Comparison of ENCODE assay signal across 8 mouse cellular contexts in the genomic region with DNA sequence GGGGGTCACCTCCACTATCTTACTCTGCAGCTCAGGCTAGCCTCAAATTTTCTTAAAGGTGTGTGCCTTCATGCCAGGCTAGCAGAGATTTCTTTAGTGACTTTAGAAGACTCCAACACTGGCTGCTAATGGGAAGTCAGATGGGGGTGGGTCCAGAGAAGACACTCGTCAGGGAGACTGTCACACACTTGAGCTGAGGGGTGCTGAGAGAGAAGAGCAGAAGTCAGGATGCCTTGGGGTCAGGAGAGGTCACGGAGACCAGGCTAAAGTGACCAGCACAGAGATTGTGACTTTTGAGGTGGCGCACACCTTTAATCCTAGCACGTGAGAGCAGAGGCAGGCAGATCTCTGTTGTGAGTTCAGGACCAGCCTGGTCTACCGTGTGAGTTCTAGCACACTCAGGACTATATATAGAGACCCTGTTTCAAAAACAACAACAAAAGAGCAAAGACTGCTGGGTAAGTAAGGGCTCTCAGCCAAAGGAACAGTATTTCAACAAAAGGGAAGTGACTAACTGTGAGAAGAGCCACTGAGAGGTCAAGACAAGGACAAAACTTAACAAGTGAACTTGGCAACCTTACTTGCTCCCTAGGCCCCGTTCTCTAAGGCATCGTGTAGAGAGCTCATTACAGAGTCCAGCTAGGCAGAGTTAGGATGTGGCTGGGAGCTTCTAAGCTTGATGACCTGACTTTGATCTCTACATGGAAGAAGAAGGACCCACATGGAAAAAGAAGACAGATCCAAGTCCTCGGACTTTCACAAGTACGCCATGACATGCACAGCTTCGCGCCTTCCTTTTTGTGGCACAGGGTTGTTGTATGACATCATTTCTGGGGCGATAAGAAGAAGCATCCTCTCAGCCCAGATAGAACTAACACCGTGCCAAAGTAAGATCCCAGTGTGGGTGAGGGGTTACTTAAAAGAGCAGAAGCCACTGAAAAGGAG. TPM values are rescaled to one million over a fixed set of nuclear protein-coding genes. Genes with fewer than 3 reads are reported as not detected.
DNase-seq lines count a peak whose midpoint lies in the region; ATAC-seq and TF ChIP-seq lines count a peak whose summit lies in the region.

No protein-coding gene starts in this region.

- no peak overlapping the region; the same call in 1 of the 2 replicates for H3K27ac ChIP-seq in heart, embryonic 10.5 days
- no peak overlapping the region for H3K27ac ChIP-seq in limb, embryonic 13.5 days
- H3K27ac ChIP-seq in neural tube, embryonic 15.5 days (replicated peaks), result no peak overlapping the region

- peak; percentile 61; the same call in 1 of the 2 replicates for TF ChIP-seq POLR2A in lung, adult 2 months (IDR thresholded peaks at IDR 0.05; ENCODE audit: borderline replicate concordance, extremely low read depth, low read depth, low read length)

- no peak for ATAC-seq in limb, embryonic 13.5 days (ENCODE audit: low FRiP score, low read depth)
- ATAC-seq in neural tube, embryonic 15.5 days (ENCODE audit: low FRiP score), result no peak

- H3K9ac ChIP-seq in limb, embryonic 13.5 days, result peak overlapping the region; percentile 67; the same call in 1 of the 2 replicates
- H3K9ac ChIP-seq in neural tube, embryonic 15.5 days (replicated peaks), result no peak overlapping the region

- no peak for DNase-seq in lung, adult 2 months
- DNase-seq in lung, postnatal 4 days, result no peak
- DNase-seq in heart, embryonic 10.5 days (ENCODE audit: low spot score), result no peak
- no peak for DNase-seq in thymus, adult 18-20 months
- DNase-seq in left cerebral cortex, adult 18-20 months (ENCODE audit: low spot score in 2 of 2), result no peak
- no peak for DNase-seq in embryo, embryonic 10.5 days (ENCODE audit: low spot score)

- no peak overlapping the region for H3K4me3 ChIP-seq in lung, adult 2 months (replicated peaks; ENCODE audit: extremely low read depth, low read depth, low read length)
- peak overlapping the region; percentile 71; the same call in 1 of the 2 replicates for H3K4me3 ChIP-seq in heart, embryonic 10.5 days
- H3K4me3 ChIP-seq in limb, embryonic 13.5 days, result peak overlapping the region; percentile 54
- no peak overlapping the region for H3K4me3 ChIP-seq in neural tube, embryonic 15.5 days (replicated peaks)

- 50% methylated on average over 13 of the region's 13 CpGs for WGBS in lung, adult 2 months
- WGBS in heart, embryonic 10.5 days, result 83% methylated on average over 13 of the region's 13 CpGs
- WGBS in limb, embryonic 13.5 days, result 92% methylated on average over 13 of the region's 13 CpGs
- 83% methylated on average over 13 of the region's 13 CpGs for WGBS in neural tube, embryonic 15.5 days

- H3K36me3 ChIP-seq in heart, embryonic 10.5 days, result 0 out of 2 replicates have a peak, but pooled peaks cover 4% of the 10 kb centered on the region
- H3K36me3 ChIP-seq in limb, embryonic 13.5 days, result peaks cover 4% of the 10 kb centered on the region; the same call in 1 of the 2 replicates
- H3K36me3 ChIP-seq in neural tube, embryonic 15.5 days, result no peaks in the 10 kb centered on the region

- no peaks in the 10 kb centered on the region for H3K27me3 ChIP-seq in heart, embryonic 10.5 days (ENCODE audit: insufficient read depth, poor library complexity, severe bottlenecking)
- H3K27me3 ChIP-seq in limb, embryonic 13.5 days, result no peaks in the 10 kb centered on the region
- H3K27me3 ChIP-seq in neural tube, embryonic 15.5 days (replicated peaks), result no peaks in the 10 kb centered on the region

- TF ChIP-seq CTCF in lung, adult 2 months (IDR thresholded peaks at IDR 0.05; ENCODE audit: insufficient read depth, low read length), result no peak

- H3K9me3 ChIP-seq in heart, embryonic 10.5 days, result no peaks in the 10 kb centered on the region
- H3K9me3 ChIP-seq in limb, embryonic 13.5 days, result no peaks in the 10 kb centered on the region
- no peaks in the 10 kb centered on the region for H3K9me3 ChIP-seq in neural tube, embryonic 15.5 days (replicated peaks)

- peak overlapping the region; percentile 68 for H3K4me2 ChIP-seq in limb, embryonic 13.5 days (replicated peaks)
- H3K4me2 ChIP-seq in neural tube, embryonic 15.5 days, result peak overlapping the region; percentile 76

- H3K4me1 ChIP-seq in lung, adult 2 months (ENCODE audit: control insufficient read depth, insufficient read depth, low read length), result peaks cover 16% of the 10 kb centered on the region
- peaks cover 32% of the 10 kb centered on the region for H3K4me1 ChIP-seq in heart, embryonic 10.5 days
- H3K4me1 ChIP-seq in limb, embryonic 13.5 days, result peaks cover 26% of the 10 kb centered on the region
- peaks cover 15% of the 10 kb centered on the region for H3K4me1 ChIP-seq in neural tube, embryonic 15.5 days

RNA-seq across cellular contexts. Expression of a gene that starts 6.0 kb away (rescaled TPM):
- polyA plus RNA-seq in lung, adult 2 months (2012; rRNA removed), result not detected in 2 replicates
- polyA plus RNA-seq in heart, embryonic 10.5 days (2016; fragmentation: Nextera tagmentation; extraction: Ambion mirVana), result 1.2 and 1.8 TPM in 2 replicates
- polyA plus RNA-seq in limb, embryonic 13.5 days (2015; fragmentation: Nextera tagmentation; extraction: Ambion mirVana), result 0.15 and 0.31 TPM in 2 replicates
- 0.59 TPM in 1 of 2 replicates, not detected in the other for polyA plus RNA-seq in neural tube, embryonic 15.5 days (2015; fragmentation: Nextera tagmentation; extraction: Ambion mirVana)
- not detected for total RNA-seq in left cerebral cortex, adult 18-20 months (2021)

RNA-seq across cellular contexts. Expression of a gene that starts 16.4 kb away (rescaled TPM):
- polyA plus RNA-seq in lung, adult 2 months (2012; rRNA removed), result 151 and 176 TPM in 2 replicates
- 173 and 209 TPM in 2 replicates for polyA plus RNA-seq in heart, embryonic 10.5 days (2016; fragmentation: Nextera tagmentation; extraction: Ambion mirVana)
- 301 and 336 TPM in 2 replicates for polyA plus RNA-seq in limb, embryonic 13.5 days (2015; fragmentation: Nextera tagmentation; extraction: Ambion mirVana)
- polyA plus RNA-seq in neural tube, embryonic 15.5 days (2015; fragmentation: Nextera tagmentation; extraction: Ambion mirVana), result 300 and 329 TPM in 2 replicates
- 100 to 1,000 TPM; 263 to 283 TPM for total RNA-seq in left cerebral cortex, adult 18-20 months (2021)

RNA-seq across cellular contexts. Expression of a gene that starts 16.6 kb away (rescaled TPM):
- 85.2 and 86.7 TPM in 2 replicates for polyA plus RNA-seq in lung, adult 2 months (2012; rRNA removed)
- polyA plus RNA-seq in heart, embryonic 10.5 days (2016; fragmentation: Nextera tagmentation; extraction: Ambion mirVana), result 39.3 and 49.1 TPM in 2 replicates
- 74.6 and 77.9 TPM in 2 replicates for polyA plus RNA-seq in limb, embryonic 13.5 days (2015; fragmentation: Nextera tagmentation; extraction: Ambion mirVana)
- 84.7 and 87.3 TPM in 2 replicates for polyA plus RNA-seq in neural tube, embryonic 15.5 days (2015; fragmentation: Nextera tagmentation; extraction: Ambion mirVana)
- 10 to 100 TPM; 73.6 to 75.6 TPM for total RNA-seq in left cerebral cortex, adult 18-20 months (2021)

RNA-seq across cellular contexts. Expression of a gene that starts 19.8 kb away (rescaled TPM):
- 15.6 and 35.7 TPM in 2 replicates for polyA plus RNA-seq in lung, adult 2 months (2012; rRNA removed)
- 52.7 and 88.8 TPM in 2 replicates for polyA plus RNA-seq in heart, embryonic 10.5 days (2016; fragmentation: Nextera tagmentation; extraction: Ambion mirVana)
- 81.8 and 84.8 TPM in 2 replicates for polyA plus RNA-seq in limb, embryonic 13.5 days (2015; fragmentation: Nextera tagmentation; extraction: Ambion mirVana)
- polyA plus RNA-seq in neural tube, embryonic 15.5 days (2015; fragmentation: Nextera tagmentation; extraction: Ambion mirVana), result 66.5 and 72.8 TPM in 2 replicates
- 10 to 100 TPM; 78.4 to 88.6 TPM for total RNA-seq in left cerebral cortex, adult 18-20 months (2021)

RNA-seq across cellular contexts. Expression of a gene that starts 39.0 kb away (rescaled TPM):
- polyA plus RNA-seq in lung, adult 2 months (2012; rRNA removed), result 0.34 and 0.36 TPM in 2 replicates
- 0.34 and 0.49 TPM in 2 replicates for polyA plus RNA-seq in heart, embryonic 10.5 days (2016; fragmentation: Nextera tagmentation; extraction: Ambion mirVana)
- polyA plus RNA-seq in limb, embryonic 13.5 days (2015; fragmentation: Nextera tagmentation; extraction: Ambion mirVana), result not detected in 2 replicates
- polyA plus RNA-seq in neural tube, embryonic 15.5 days (2015; fragmentation: Nextera tagmentation; extraction: Ambion mirVana), result 0.45 TPM in 1 of 2 replicates, not detected in the other
- total RNA-seq in left cerebral cortex, adult 18-20 months (2021), result not detected

Comparison
In these comparisons a context has a peak if more than half of its experiments do, and no peak if none do; other contexts are left out.
1. H3K4me3 ChIP-seq: peak in heart, embryonic 10.5 days (single experiment) and limb, embryonic 13.5 days (single experiment); none in lung, adult 2 months (single experiment) and neural tube, embryonic 15.5 days (single experiment).